Mouse (Mus musculus) 3134 (cell line): ENCODE data around the gene Scn10a.

Source experiments
- DNase-seq: peaks from one replicate; pipeline ENCODE4 v3.0.0-alpha.2; 2011; ENCODE audit warnings: low spot score; ENCODE audit not compliant: insufficient read length; ENCODE audit errors: extremely low read depth

The Scn10a gene

DNA sequence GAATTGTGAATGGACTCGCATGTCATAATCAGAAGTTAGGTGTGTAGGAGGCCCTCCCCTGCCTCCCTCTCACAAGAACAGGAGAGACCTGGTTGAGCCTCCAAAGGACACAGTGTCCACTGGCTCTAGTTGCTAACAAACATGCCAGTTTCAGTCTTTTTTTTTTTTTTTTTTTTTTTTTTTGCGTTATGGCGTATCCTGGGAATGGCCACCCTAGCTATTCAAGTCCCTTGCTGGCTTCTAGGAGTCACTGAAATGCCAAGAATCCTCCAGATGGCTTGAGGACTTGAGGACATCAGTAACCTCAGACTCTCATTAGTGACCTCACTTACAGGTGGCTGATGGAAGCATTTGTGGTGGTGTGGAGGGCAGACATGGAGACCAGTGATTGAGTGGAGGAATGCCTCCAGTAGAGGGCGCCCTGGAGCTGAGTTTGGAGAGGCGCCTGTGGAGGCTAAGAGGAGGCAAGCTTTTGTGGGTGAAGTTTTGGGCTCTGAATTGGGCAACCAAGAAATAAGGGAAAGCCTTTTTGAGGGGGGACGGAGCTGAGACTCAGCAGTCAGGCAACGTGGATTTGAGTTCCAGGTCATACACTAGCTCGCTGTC, 72.1 kb downstream of the Scn10a start:
- no peak for DNase-seq

DNA sequence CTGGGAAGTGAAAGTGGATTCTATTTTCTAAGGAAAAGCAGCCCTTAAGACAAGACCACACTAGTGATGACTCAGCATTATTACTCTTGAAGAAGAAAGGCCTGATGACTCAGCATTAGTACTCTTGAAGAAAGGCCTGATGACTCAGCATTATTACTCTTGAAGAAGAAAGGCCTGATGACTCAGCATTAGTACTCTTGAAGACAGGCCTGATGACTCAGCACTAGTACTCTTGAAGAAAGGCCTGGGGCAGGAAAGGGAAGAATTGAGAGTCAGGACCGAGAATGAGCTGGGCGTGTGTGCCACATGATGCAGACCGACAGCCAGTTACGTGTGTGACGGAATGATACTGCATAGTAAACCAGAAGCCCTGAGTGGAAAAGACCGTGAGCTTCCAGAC, 77.1 kb downstream of the Scn10a start:
- peak; percentile 41 for DNase-seq

DNA sequence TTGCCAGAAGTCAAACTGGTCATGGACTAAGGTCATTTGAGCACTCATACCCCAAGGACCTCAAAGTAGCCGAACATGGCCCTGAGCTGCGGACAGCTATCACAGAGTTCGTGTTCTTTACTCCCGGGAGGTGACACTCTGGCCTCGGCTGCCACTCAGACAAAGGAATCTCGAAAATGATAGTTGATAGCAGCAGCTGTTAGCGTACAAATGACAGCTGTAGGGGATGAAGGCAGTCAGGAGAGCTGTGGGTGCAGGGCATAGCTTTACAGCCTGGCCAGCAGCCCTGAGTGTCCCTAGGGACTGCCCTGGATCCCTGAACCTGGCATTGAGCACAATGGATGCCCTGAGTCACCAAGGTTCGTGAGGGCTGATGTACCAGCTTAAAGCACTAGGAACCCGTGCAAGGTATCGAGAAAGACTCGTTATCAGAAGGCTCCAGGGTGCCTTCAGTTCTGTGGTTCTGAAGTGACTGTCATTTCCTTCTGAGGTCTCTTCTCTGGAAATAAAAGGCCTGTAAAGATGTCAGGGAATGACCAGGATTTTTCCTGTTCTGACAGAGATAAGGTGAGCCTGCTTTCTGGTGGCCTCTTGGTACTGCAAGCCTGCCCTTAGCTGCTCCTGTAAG, 84.8 kb downstream of the Scn10a start:
- peak; percentile 46 for DNase-seq

DNA sequence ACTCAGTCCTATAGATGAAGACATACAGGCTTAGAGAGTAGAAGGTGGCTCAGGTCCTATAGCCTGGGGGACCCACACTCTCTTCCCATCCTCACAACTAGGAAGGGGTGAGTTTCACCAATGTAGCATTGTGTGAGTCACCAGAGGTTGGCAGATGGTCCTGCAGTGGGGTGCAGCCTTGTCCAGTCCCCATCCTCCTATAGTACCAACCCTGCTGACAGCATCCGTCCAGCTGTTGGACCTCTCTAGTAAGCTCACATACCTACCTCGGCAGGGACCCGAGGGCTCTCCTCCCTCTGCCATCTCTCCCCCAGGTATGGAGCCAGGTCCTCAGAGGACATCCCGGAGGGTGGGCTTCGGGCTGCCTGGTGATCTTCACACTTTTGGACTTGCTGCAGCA, 85.6 kb downstream of the Scn10a start:
- DNase-seq = no peak

DNA sequence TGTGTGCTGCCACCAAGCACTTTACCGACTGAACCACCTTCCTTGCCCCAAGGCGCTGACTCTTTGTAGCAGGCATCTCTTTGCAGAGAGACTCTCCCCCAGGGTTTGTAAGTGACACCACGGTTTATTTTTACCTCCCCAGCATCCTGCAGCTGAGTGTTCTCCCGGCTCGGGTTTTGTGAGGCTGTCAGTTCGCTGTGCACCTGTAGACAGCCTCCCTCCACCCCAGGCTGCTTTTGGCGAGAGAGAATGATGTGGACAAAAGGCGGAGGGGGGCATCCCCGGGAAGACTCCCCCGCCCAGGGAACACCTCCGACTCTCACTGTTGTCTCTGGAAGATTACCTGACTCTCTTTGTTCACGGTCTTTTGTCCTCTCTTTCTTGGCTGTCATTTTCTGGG, 86.3 kb downstream of the Scn10a start:
- no peak for DNase-seq

DNA sequence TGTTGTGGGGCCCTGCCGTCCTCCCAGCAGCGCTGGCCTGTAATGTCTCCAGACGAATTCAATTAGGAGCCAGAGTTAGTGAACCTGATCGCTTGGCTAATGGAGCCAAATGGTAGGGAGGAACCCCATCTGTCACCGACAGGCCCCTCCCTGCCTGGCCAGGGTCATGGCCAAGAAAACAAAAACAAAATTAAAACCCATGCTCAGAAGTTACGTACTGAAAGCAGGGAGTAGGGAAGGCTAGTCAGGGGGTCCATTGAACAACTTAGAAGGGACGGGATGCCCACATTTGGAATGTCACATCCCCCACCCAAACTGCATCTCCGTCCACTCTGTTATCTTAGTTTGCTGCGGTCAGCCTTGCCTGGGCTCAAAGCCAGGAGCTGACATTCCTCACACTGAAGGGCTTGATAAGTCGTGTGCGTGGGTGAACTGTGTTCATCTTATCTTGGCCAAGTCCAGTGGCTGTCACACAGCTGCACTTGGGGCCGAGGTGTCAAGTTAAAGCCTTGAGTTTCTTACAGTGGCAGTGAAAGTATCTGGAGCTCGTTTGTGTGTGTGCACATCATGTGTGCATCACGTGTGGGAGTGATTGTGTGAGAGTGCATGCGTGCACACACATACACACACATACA, 87.1 kb downstream of the Scn10a start:
- DNase-seq = no peak

DNA sequence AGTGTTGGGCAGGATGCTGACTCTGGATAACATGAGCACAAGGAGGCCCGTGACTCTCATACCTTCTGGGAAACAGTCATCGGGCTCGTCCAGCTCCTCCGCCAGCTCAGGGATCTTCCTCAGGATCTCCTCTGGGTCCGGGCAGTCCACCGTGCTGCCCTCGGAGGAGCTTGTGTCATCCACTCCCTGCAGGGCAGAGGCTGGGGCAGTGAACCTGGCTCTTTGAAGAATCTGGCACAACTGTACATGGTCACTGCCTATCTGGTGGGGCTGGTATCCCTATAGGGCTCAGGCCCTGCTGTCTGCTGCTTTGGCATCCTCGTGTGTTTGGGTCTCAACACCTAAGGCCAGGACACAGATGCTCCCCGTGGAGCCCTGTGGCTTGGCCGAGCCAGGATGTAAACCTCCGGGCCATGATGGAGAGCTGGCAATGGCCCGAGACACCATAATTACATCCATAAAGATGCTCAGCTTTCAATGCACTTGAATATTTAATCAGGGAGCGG, 87.7 kb downstream of the Scn10a start:
- DNase-seq = no peak

DNA sequence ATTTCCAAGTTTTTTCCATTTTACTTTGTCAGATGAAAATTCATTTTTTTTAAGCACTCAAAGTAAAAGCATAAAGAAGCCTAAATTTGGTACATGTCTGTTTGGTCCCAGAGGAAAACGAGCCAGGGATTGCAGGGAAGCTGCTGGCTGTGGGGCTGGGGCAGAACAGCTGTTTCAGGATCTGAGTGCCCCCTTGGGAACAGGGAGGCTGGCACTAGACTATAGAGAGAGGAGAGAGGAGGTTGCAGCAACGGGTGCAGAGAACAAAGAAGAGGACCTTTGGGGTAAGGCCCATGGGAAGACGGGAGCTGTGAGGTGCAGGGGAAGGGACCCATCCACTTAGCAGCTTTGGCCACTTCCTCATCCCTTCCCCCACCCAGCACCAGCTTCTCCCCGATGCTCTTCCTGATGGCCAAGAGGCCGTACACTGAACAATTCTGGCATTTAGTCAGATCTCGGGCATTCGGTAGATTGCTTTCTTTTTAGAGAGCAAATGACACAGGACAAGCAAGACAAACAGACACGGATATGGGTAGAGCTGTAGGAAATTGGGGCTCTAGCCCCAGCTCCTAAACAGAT, 90.3 kb downstream of the Scn10a start:
- DNase-seq = no peak

DNA sequence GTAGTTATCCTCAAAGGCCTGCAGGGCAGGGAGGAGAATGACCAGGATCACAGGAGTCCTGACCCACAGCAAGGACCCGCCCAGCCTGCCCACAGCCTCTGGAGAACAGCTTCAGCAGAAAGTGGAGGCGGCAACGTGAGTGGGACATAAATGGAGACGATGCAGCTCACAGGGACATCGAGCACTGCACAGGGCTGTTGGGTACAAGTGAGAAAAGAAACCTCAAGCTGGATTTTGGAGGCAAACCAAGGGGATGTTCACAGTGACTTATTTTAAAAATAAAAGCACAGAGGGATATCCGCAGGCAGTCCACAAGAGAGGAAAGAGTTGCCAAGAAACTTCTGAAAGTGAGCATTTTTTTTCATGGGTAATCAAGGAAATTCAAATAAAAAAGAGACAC, 91.9 kb downstream of the Scn10a start:
- DNase-seq = no peak

DNA sequence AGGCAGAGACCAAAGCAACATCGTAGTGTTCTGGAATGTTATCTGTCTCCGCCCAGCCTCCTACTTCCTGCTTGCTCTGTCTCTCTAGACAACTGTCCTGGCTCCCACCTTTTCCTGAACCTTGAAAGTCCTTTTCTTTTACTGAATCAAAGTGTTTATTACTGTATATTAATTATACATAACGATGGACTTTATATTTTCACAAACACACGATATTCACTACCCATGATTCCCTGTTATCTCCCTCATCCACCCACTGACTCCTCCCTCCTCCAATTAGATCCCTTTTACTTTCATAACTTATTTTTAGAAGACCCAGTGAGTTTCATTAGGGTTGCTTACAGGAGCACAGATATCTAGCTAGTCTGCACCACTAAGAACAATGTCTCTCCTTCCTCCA, 95.0 kb downstream of the Scn10a start:
- DNase-seq = no peak

DNA sequence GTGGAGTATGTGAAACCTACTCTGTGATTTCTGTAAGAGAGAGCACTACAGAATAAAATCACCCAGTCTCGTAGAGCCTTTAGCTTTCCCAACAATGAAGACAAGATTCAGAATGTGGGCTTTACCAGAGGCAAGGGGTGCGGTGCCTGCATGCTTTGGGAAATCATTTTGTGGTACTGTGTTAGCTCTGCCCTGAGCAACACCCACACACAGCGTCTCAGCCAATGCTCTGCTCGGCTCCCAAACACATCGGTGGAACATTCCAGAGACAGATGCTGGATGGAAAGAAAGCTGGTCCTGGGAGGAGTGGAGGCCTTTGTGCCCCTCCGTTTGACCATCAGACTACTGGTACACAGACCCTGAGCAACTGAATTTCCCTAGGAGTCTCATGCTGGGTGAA, 104.3 kb downstream of the Scn10a start:
- DNase-seq = no peak

DNA sequence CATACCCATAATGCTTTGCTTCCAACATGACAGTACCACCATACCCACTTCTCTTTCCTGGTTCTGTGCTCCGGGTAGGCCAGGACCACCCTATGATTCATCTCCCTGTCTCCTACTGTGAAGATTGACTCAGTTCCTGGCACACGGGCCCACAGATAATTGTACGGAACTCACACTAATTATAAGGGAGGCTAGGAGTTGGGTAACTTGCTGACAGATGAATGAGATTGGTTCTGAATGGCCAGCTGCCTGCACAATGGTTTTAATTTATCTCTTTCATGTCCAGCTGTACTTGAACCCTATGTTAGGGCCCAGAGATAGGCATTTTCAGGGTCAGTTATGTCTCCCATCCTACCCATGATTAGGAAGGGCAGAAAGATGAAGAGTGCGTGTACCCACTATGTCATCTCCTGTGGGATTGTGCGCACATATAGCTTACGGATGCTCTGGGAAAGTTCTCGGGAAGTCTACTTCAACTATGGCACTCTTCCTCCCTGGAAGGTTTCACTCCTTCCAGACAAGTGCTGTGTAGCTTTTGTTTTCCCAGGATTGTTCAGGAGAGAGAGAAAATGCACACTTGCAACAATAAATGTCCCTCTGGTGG, 108.5 kb downstream of the Scn10a start:
- DNase-seq = no peak

DNA sequence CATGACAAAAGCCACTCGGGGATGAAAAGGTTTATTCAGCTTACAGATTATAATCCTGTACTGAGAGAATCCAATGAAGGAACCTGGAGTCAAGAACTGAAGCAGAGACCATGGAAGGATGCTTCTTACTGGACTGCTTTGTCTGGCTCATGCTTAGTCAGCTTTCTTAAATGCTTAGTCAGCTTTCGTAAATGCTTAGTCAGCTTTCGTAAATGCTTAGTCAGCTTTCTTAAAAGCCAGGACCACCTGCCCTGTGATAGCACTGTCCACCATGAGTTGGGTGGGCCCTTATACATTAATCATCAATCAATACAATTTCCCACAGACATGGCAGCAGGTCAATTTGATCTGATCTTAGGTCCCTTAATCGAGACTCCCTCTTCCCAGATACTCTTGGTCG, 112.2 kb downstream of the Scn10a start:
- no peak for DNase-seq

DNA sequence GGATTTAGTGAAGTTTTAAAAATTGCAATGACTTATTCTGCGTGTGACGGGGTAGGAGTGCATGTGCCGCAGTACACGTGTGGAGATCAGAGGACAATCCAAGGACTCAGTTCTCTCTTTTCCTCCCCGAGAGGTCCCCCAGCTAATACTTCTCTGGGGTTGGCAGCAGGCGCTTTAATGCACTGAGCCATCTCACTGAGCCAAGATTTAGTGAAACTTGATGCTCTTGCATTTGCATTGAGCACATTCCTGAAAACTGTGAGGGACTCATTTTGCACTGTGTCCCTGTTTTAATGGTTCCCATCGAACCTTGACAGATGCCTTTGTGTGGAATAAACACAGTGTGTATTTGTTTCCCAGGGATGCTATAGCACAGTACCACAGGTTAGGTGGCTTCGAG, 114.5 kb downstream of the Scn10a start:
- no peak for DNase-seq

DNA sequence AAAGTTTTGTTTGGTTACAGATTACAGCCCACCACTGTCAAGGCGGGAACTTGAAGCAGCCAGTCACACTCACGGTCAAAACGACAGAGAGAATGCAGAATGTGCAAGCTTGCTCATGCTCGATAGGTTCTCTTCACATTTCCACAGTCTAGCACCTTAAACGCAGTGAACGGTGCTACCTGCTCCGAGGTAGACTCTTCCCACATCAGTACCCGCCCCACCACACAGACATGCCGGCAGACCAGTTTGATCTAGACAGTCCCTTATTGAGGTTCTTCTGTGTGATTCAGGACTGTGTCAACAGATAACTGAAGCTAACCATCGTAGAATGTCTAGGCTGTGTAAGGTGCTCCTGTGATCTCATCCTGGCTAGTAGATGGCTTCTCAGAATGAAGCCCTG, 120.6 kb downstream of the Scn10a start:
- DNase-seq = no peak

DNA sequence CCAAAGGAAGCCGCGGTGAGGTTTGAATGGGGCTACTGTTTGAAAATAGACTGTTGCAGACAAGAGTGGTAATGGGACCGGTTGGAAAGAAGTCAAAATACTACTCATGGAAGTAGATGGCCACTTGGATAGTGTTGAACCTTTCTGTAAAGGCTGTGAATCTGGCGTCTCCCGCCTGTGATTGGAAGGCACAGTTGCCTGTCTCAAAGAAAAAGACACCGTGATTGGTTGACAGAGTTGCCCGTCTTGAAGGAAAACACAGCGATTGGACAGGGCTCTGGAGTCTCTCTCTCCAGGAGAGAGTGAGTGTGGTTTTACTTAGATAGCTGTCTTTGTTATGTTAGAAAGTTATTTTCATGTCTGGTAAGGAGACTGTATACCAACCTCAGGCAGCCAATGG, 121.8 kb downstream of the Scn10a start:
- DNase-seq = no peak

DNA sequence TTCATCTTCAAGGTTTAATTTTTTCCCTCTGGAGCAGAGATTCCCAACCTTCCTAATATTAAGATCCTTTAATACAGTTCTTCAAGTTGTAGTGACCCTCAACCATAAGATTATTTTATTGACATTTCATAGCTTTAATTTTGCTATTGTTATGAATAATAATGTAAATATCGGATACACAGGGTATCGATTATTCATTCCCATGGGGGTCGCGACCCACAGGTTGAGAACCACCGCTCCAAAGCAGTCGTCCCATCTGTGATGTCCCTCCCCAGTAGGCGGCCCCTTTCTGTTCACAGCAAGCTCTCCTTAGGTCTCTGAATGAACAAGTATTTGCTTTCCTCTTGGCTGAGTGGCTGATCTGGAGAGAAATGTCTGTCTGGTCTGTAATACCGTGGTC, 129.5 kb downstream of the Scn10a start:
- no peak for DNase-seq

DNA sequence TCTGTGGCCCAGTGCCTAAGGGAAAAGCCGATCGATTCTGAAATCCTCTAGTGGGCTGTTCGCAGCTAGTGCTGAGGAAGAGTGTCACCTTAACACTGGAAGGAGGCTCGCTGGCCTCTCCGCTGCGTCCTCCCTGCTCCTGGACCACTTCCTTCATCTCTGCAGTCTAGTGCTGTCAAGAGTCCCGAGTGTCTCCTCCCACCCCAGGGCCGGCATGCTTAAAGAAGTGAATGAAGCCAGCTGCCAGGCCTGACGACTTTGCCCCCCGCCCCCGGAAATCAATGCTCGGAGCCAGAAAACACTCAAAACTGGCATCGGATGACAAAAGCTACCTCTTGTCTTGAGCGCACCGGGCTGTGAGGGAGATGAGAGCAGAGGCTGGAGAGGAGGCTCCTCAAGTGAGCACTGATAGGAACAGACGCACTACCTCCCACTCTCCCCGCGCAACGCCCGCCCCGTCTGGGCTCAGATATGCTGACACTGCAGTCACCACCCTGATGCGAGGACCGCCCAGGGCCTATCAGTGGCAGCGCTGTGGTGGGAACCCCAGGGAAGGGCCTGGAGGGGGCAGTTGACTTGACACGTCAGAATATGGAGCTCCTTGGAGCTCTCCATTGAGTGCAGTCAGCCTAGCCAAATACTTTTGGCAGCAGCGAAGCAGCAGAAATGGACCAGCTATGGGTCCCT, 130.2 kb downstream of the Scn10a start:
- no peak for DNase-seq

DNA sequence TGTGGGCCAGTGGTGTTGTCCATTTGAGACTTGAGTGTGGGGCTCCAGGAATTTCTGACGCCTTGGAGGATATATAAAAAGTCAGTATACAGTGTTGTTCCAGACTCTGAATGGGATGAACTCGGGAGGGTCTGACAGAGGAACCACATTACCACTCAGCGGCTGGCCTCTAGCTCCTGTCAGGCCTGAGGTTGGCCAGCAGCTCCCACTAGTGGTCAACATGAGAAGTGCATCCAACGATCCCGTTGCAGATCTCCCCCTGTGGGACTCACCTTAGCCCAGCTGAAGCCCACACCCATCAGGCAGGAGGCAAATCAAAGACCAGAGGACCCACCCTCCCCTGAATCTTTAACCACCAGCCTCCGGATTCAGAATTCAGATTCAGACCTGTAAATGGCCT, 138.5 kb downstream of the Scn10a start:
- no peak for DNase-seq

DNA sequence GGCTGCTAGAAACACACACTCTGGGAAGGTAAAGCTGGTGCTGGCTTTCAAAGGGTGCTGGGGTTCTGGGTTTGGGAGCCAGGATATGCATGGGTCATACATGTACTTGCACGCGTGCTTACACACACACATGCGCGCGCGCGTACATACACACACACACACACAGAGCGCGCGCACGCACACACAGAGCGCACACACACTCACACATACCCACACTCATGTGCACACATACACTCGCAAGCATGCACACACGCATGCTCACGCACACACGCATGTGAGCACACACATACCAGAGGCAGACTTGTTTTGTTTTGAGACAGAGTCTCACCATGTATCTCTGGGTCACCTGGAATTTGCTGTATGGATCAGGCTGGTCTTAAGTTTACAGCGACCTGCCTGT, 138.9 kb downstream of the Scn10a start:
- no peak for DNase-seq
